Mouse (Mus musculus): ENCODE measurements around the gene Lin28a.

DNA sequence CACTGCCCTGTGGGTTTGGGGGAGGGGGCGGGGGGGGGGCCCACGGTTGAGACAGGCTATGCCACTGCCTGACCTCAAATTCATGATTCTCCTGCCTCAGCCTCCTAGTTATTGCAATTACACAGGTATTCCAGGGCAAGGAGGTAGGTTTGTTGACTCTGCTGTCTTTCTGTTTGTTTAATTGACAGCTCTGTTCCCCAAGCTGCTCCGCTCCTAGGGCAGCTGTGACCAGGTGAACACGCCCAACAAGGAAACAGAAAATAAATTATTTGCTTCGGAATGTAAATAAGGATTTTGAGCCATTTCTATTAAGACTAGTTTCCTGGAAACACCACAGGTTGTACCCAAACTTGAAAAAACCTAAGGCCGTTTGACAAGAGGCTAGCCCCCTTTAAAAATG lies 8.9 kb downstream of the Lin28a start:
- TF ChIP-seq GATA1 (IDR thresholded peaks at IDR 0.05; ENCODE audit: low read length) = no peak
- no peak for TF ChIP-seq TAL1 (IDR thresholded peaks at IDR 0.05; ENCODE audit: low read length)

Data from erythroblast, embryonic 14.5 days (primary cell).